In the genomic region with DNA sequence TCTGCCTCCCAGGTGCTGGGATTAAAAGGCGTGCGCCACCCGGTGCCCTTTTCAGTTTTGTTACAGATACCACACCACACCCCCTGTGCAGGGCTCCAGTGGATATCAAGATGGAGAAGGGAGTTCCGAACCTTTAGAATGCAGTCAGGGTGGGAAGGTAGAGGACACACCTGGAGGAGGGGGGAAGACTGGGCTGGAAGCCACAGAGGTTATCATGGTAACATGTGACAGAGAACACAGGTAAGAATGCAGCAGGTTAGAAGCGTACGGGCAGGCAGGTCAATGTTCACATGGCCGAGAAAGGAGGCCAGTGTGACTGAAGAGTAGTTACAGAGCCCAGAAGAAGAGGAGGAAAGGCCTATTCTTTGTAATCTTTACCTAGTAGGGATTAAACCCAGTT, we compare ENCODE assay signal across 23 mouse cellular contexts. TPM values are rescaled to one million over a fixed set of nuclear protein-coding genes. Genes with fewer than 3 reads are reported as not detected.
DNase-seq lines count a peak whose midpoint lies in the region; ATAC-seq and TF ChIP-seq lines count a peak whose summit lies in the region.
"Had no signal": no experiment of that assay in that cellular context is flagged by ENCODE, and none has a peak within 500 bp of the region (broad histone marks: within the 10 kb centered on the region; RNA-seq: fewer than 3 reads in every experiment).

No protein-coding gene starts in this region.

- peaks cover 82% of the 10 kb centered on the region for H3K36me3 ChIP-seq in erythroblast, embryonic 14.5 days (ENCODE audit: control insufficient read depth)
- no peaks in the 10 kb centered on the region for H3K36me3 ChIP-seq in heart, embryonic 13.5 days
- H3K36me3 ChIP-seq in liver, embryonic 11.5 days (ENCODE audit: control insufficient read depth, insufficient read depth, low read length) = no peaks in the 10 kb centered on the region
- no peaks in the 10 kb centered on the region for H3K36me3 ChIP-seq in liver, postnatal 0 days (replicated peaks; ENCODE audit: insufficient read depth, low read length)
- H3K36me3 ChIP-seq: forebrain, embryonic 12.5 days; hindbrain, embryonic 10.5 days; limb, embryonic 13.5 days; lung, embryonic 15.5 days had no signal

- TF ChIP-seq EP300 in liver, postnatal 0 days (IDR thresholded peaks at IDR 0.05; ENCODE audit: low read depth) = no peak

- 77% methylated on average over 7 of the region's 7 CpGs for WGBS in heart, embryonic 13.5 days
- WGBS in liver, embryonic 11.5 days = 86% methylated on average over 7 of the region's 7 CpGs
- 87% methylated on average over 7 of the region's 7 CpGs for WGBS in liver, postnatal 0 days (ENCODE audit: insufficient replicate concordance)

- no peak for ATAC-seq in erythroblast, adult 5-6 weeks (replicated peaks; ENCODE audit: low FRiP score, poor library complexity, severe bottlenecking)
- no peak for ATAC-seq in heart, embryonic 13.5 days (ENCODE audit: extremely low read depth, insufficient number of reproducible peaks, low FRiP score, low TSS enrichment)
- no peak for ATAC-seq in liver, embryonic 11.5 days (replicated peaks; ENCODE audit: low FRiP score)
- no peak for ATAC-seq in liver, postnatal 0 days
- ATAC-seq: hindbrain, postnatal 0 days had no signal

- peak overlapping the region; percentile 88 for H3K4me2 ChIP-seq in heart, embryonic 13.5 days
- H3K4me2 ChIP-seq in liver, embryonic 11.5 days = peak overlapping the region; percentile 64
- H3K4me2 ChIP-seq in liver, postnatal 0 days (ENCODE audit: low read depth, low read length) = peak overlapping the region; percentile 88
- H3K4me2 ChIP-seq: forebrain, embryonic 12.5 days; limb, embryonic 13.5 days; lung, embryonic 15.5 days had no signal

- TF ChIP-seq CTCF in liver, postnatal 0 days (IDR thresholded peaks at IDR 0.05; ENCODE audit: low read depth) = no peak

- H3K9me3 ChIP-seq in erythroblast, embryonic 14.5 days (ENCODE audit: control insufficient read depth, low read length) = no peaks in the 10 kb centered on the region
- no peaks in the 10 kb centered on the region for H3K9me3 ChIP-seq in heart, embryonic 13.5 days
- H3K9me3 ChIP-seq in liver, embryonic 11.5 days (ENCODE audit: control insufficient read depth, low read length) = no peaks in the 10 kb centered on the region
- H3K9me3 ChIP-seq in liver, postnatal 0 days (ENCODE audit: low read length) = no peaks in the 10 kb centered on the region
- H3K9me3 ChIP-seq: forebrain, embryonic 12.5 days; hindbrain, embryonic 10.5 days; limb, embryonic 13.5 days; lung, embryonic 15.5 days; megakaryocyte, embryonic 14.5 days had no signal

- no peak for DNase-seq in heart, postnatal 10 days
- no peak for DNase-seq in liver, embryonic 11.5 days (ENCODE audit: low spot score)
- DNase-seq in liver, postnatal 0 days = no peak
- DNase-seq in cerebellum, postnatal 36 days = no peak
- DNase-seq in left cerebral cortex, postnatal 4 days = no peak
- DNase-seq: adrenal gland, postnatal 10 days; cerebellum, adult 8-10 months; kidney, postnatal 25 days; lung, postnatal 36 days; midbrain, embryonic 14.5 days; right cerebral cortex, postnatal 25 days; thymus, adult 18-20 months; thymus, postnatal 36 days had no signal

- H3K4me3 ChIP-seq in erythroblast, embryonic 14.5 days (replicated peaks) = peak overlapping the region; percentile 89
- no peak overlapping the region for H3K4me3 ChIP-seq in heart, embryonic 13.5 days
- peak overlapping the region; percentile 13; the same call in 1 of the 2 replicates for H3K4me3 ChIP-seq in liver, embryonic 11.5 days (ENCODE audit: low read depth, low read length)
- H3K4me3 ChIP-seq in liver, postnatal 0 days (ENCODE audit: low read depth, low read length) = no peak overlapping the region
- H3K4me3 ChIP-seq: forebrain, embryonic 12.5 days; hindbrain, embryonic 10.5 days; layer of hippocampus, adult 2 months; limb, embryonic 13.5 days; lung, embryonic 15.5 days; megakaryocyte, embryonic 14.5 days had no signal

- H3K9ac ChIP-seq in heart, embryonic 13.5 days = no peak overlapping the region
- H3K9ac ChIP-seq in liver, embryonic 11.5 days (ENCODE audit: low read depth, low read length) = peak overlapping the region; percentile 38; the same call in 1 of the 2 replicates
- 0 out of 2 replicates have a peak overlapping the region, but pooled peaks have one; percentile 18 for H3K9ac ChIP-seq in liver, postnatal 0 days (replicated peaks)
- H3K9ac ChIP-seq: forebrain, embryonic 12.5 days; limb, embryonic 13.5 days; lung, embryonic 15.5 days had no signal

- H3K27me3 ChIP-seq in erythroblast, embryonic 14.5 days (ENCODE audit: control insufficient read depth) = no peaks in the 10 kb centered on the region
- H3K27me3 ChIP-seq in heart, embryonic 13.5 days (replicated peaks) = 0 out of 2 replicates have a peak, but pooled peaks cover 6% of the 10 kb centered on the region
- H3K27me3 ChIP-seq in liver, embryonic 11.5 days (replicated peaks; ENCODE audit: control insufficient read depth, insufficient read depth, low read length) = no peaks in the 10 kb centered on the region
- no peaks in the 10 kb centered on the region for H3K27me3 ChIP-seq in liver, postnatal 0 days (ENCODE audit: insufficient read depth, low read length)
- H3K27me3 ChIP-seq: lung, embryonic 15.5 days had no signal

- no peak overlapping the region for H3K27ac ChIP-seq in heart, embryonic 13.5 days (replicated peaks)
- no peak overlapping the region for H3K27ac ChIP-seq in liver, embryonic 11.5 days (ENCODE audit: low read depth, low read length)
- no peak overlapping the region for H3K27ac ChIP-seq in liver, postnatal 0 days (ENCODE audit: low read depth)
- H3K27ac ChIP-seq: forebrain, embryonic 12.5 days; hindbrain, embryonic 10.5 days; hindbrain, postnatal 0 days; layer of hippocampus, adult 2 months; limb, embryonic 13.5 days; lung, embryonic 15.5 days had no signal

- intact Hi-C loops in heart, postnatal 10 days (cut with DNase I) = no loop called here
- intact Hi-C loops in left cerebral cortex, postnatal 4 days (cut with DNase I) = no loop called here

- H3K4me1 ChIP-seq in erythroblast, embryonic 14.5 days (ENCODE audit: control insufficient read depth) = peaks cover 87% of the 10 kb centered on the region
- H3K4me1 ChIP-seq in heart, embryonic 13.5 days = peaks cover 45% of the 10 kb centered on the region
- H3K4me1 ChIP-seq in liver, embryonic 11.5 days (replicated peaks; ENCODE audit: control insufficient read depth, insufficient read depth, low read length) = peaks cover 42% of the 10 kb centered on the region
- peaks cover 63% of the 10 kb centered on the region for H3K4me1 ChIP-seq in liver, postnatal 0 days (ENCODE audit: insufficient read depth)

RNA-seq across cellular contexts. Expression of a gene that starts 4.1 kb away (rescaled TPM):
- 58.2 and 125 TPM in 2 replicates for polyA plus RNA-seq in erythroblast, embryonic 14.5 days (2012)
- total RNA-seq in erythroblast, adult 5-6 weeks (2015; ENCODE audit: low replicate concordance) = 84.0 and 95.1 TPM in 2 replicates
- 132 and 152 TPM in 2 replicates for total RNA-seq in erythroblast, adult 5-6 weeks (2017; ENCODE audit: low replicate concordance)
- polyA plus RNA-seq in heart, embryonic 13.5 days (2015; fragmentation: Nextera tagmentation; extraction: Ambion mirVana) = 120 and 145 TPM in 2 replicates
- total RNA-seq in heart, postnatal 10 days (2021) = 100 to 1,000 TPM; 191 to 207 TPM
- 242 and 253 TPM in 2 replicates for polyA plus RNA-seq in liver, embryonic 11.5 days (2014; fragmentation: Nextera tagmentation; extraction: Ambion mirVana)
- polyA plus RNA-seq in liver, postnatal 0 days (2015; fragmentation: Nextera tagmentation; extraction: Ambion mirVana) = 161 and 163 TPM in 2 replicates
- 100 to 1,000 TPM; 119 to 121 TPM for total RNA-seq in left cerebral cortex, postnatal 4 days (2021)

RNA-seq across cellular contexts. Expression of a gene that starts 39.8 kb away (rescaled TPM):
- polyA plus RNA-seq in erythroblast, embryonic 14.5 days (2012) = 2.2 and 2.6 TPM in 2 replicates
- 4.6 and 9.2 TPM in 2 replicates for total RNA-seq in erythroblast, adult 5-6 weeks (2015; ENCODE audit: low replicate concordance)
- total RNA-seq in erythroblast, adult 5-6 weeks (2017; ENCODE audit: low replicate concordance) = 11.1 and 11.6 TPM in 2 replicates
- polyA plus RNA-seq in heart, embryonic 13.5 days (2015; fragmentation: Nextera tagmentation; extraction: Ambion mirVana) = 28.0 and 28.4 TPM in 2 replicates
- total RNA-seq in heart, postnatal 10 days (2021) = 10 to 100 TPM; 29.1 to 34.2 TPM
- polyA plus RNA-seq in liver, embryonic 11.5 days (2014; fragmentation: Nextera tagmentation; extraction: Ambion mirVana) = 112 and 129 TPM in 2 replicates
- polyA plus RNA-seq in liver, postnatal 0 days (2015; fragmentation: Nextera tagmentation; extraction: Ambion mirVana) = 76.4 and 80.8 TPM in 2 replicates
- total RNA-seq in left cerebral cortex, postnatal 4 days (2021) = 10 to 100 TPM; 36.0 to 40.7 TPM

Comparison
In these comparisons a context has a peak if more than half of its experiments do, and no peak if none do; other contexts are left out.
1. H3K4me3 ChIP-seq: peak in erythroblast, embryonic 14.5 days (single experiment) and liver, embryonic 11.5 days (single experiment); none in heart, embryonic 13.5 days (single experiment) and liver, postnatal 0 days (single experiment).
2. Peak in every context shown above with its lines, with median percentiles within 50 percentile points of each other: H3K4me2 ChIP-seq.